Mouse (Mus musculus) G1E (cell line): ENCODE measurements around the gene Acat2. TPM values are rescaled to one million over a fixed set of nuclear protein-coding genes. Genes with fewer than 3 reads are reported as not detected.
"Not testable (repeated sequence)": the region's sequence is repeated elsewhere in the genome, so short reads cannot be mapped to it uniquely, and the experiment has no call there.

Experiments
- ATAC-seq: 2 replicates; pipeline ENCODE4 v1.8.0; 2016; ENCODE audit warnings: mild to moderate bottlenecking; ENCODE audit not compliant: insufficient number of reproducible peaks, poor library complexity, low FRiP score, severe bottlenecking; ENCODE audit errors: extremely low read depth
- DNase-seq: peaks from one replicate; pipeline ENCODE4 v3.0.0; 2012; ENCODE audit warnings: low spot score
- H3K27me3 ChIP-seq: 2 replicates; pipeline ENCODE4 v1.6.1; 2012; ENCODE audit warnings: mild to moderate bottlenecking, low read length, inconsistent platforms; ENCODE audit not compliant: insufficient read depth
- H3K36me3 ChIP-seq: replicated peaks from 2 replicates; pipeline ENCODE3; 2012; ENCODE audit warnings: mild to moderate bottlenecking, inconsistent platforms
- H3K4me1 ChIP-seq: 2 replicates; pipeline ENCODE4 v1.6.1; 2012; ENCODE audit warnings: low read depth, low read length, inconsistent platforms, mixed read lengths; ENCODE audit not compliant: insufficient read depth
- H3K4me3 ChIP-seq: 2 replicates; pipeline ENCODE4 v1.5.1; 2012; ENCODE audit warnings: low read depth, mild to moderate bottlenecking, inconsistent platforms, low read length, moderate library complexity, mixed read lengths
- H3K9me3 ChIP-seq: replicated peaks from 2 replicates; pipeline ENCODE4 v1.6.1; 2012; ENCODE audit warnings: inconsistent platforms
- CTCF ChIP-seq: IDR thresholded peaks from 2 replicates; pipeline ENCODE4 v1.5.1; 2012; ENCODE audit warnings: low read depth, low read length, inconsistent platforms, mixed read lengths
- GATA1 ChIP-seq: IDR thresholded peaks from 2 replicates; pipeline ENCODE4 v1.6.1; 2012; ENCODE audit warnings: borderline replicate concordance, low read length, inconsistent platforms, mixed read lengths
- GATA2 ChIP-seq: IDR thresholded peaks from 2 replicates; pipeline ENCODE4 v1.6.1; 2012; ENCODE audit warnings: low read depth, low read length, inconsistent platforms, borderline replicate concordance
- POLR2AphosphoS5 ChIP-seq: IDR thresholded peaks from 2 replicates; pipeline ENCODE4 v1.6.1; 2012; ENCODE audit warnings: low read depth, low read length, inconsistent platforms; ENCODE audit not compliant: insufficient replicate concordance
- TAL1 ChIP-seq: conservative IDR thresholded peaks from 2 replicates; pipeline ENCODE4 v1.6.1; 2012; ENCODE audit warnings: low read depth, low read length, inconsistent platforms, mixed read lengths
- polyA plus RNA-seq: library from polyadenylated mRNA; stranded (reverse); fragments of >175 nt; gene quantifications from 2 replicates; pipeline ENCODE4 v1.2.3, GENCODE M21; 2012
- total RNA-seq, 2 experiments: library from RNA; stranded (forward) in 1 of 2; stranded (reverse) in 1 of 2; fragments of 200-1000 nt in 1 of 2; fragments of >200 nt in 1 of 2; fragmentation: Nextera tagmentation in 1 of 2; gene quantifications; 2 replicates each; pipeline ENCODE4 v1.2.3; 2014 to 2017

Gene Acat2
- total and polyA plus RNA-seq, 3 experiments: 14.4 to 98.6 (median 36.6) TPM

DNA sequence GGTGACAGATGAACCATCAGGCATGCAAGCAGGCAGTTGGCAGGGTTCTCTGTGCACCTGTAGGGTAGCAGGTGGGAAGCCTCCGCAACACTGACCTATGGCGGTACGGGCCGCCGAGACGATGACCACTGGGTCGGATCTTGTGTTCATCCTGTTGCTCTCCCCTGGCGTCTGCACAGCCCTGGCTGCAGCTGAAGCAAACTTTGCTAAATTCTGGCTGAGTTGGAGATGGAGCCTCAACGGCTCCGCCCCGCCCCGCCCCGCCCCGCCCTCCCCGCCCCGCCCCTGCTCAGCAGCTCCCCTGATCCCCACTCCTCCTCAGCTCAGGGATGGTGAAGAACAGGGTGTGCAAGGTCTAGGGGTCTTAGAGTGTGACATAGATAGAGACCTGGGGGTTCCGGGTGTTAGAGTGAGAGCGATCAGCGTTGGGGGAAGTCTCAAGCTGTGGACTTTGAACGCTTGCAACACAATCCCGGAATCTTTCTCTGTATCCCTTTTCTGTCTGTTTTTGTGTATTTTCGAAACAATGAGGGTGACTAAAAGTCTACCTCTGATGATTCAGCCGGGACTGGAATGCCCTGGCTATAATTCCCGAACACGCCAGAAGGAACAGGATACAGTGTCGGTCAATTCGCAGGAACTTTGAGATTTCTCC lies 20.3 kb downstream of the Acat2 start, which contains the start of gene Acat3:
TSS of gene Acat3 (minus strand) at position 450 of the 655 bp plus-strand sequence.
- no peak for DNase-seq
- ATAC-seq: no peak
- peaks cover 3% of the 10 kb centered on the region; the same call in 1 of the 2 replicates for H3K27me3 ChIP-seq
- H3K9me3 ChIP-seq: no peaks in the 10 kb centered on the region
- H3K36me3 ChIP-seq: peaks cover 34% of the 10 kb centered on the region
- H3K4me1 ChIP-seq: peaks cover 6% of the 10 kb centered on the region
- H3K4me3 ChIP-seq: no peak within 1 kb of the TSS; the same call in 1 of the 2 replicates
- TF ChIP-seq GATA1 (no peak), POLR2AphosphoS5 (no peak)

GRCm38 (mm10) chr17:12939377-12940148 lies 21.0 kb downstream of the Acat2 start:
- not testable (repeated sequence) for H3K27me3 ChIP-seq, H3K9me3 ChIP-seq, H3K4me3 ChIP-seq, H3K4me1 ChIP-seq, DNase-seq, ATAC-seq
- H3K36me3 ChIP-seq: peaks cover 27% of the 10 kb centered on the region

DNA sequence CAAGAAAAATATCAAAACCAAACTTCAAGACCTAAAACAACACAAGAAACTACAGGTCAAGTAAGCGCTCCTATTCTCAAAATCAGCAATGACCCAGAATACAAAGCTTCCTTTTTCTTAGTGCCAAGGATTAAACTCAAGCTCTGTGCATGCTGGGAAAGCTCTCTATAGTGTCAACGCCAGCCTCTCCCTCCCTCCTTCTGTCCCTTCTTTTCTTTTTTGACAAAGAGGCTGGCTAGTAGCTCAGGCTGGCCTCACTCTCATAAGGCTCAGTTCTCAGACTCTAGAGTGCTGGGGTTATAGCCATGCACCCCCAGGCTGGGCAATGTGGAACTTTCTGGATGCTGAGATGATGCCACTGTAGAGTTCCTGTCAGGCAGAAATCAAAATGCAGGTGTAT lies 22.5 kb downstream of the Acat2 start:
- no peak for ATAC-seq

GRCm38 (mm10) chr17:12937412-12937970 lies 23.1 kb downstream of the Acat2 start:
- no peaks in the 10 kb centered on the region for H3K9me3 ChIP-seq
- DNase-seq (no peak), ATAC-seq (no peak)
- no peak for TF ChIP-seq POLR2AphosphoS5
- TF ChIP-seq TAL1: no peak
- TF ChIP-seq GATA1: no peak
- H3K27me3 ChIP-seq: peaks cover 3% of the 10 kb centered on the region; the same call in 1 of the 2 replicates
- peaks cover 8% of the 10 kb centered on the region for H3K36me3 ChIP-seq
- H3K4me3 ChIP-seq: no peak overlapping the region
- peaks cover 6% of the 10 kb centered on the region for H3K4me1 ChIP-seq

More for the DNA sequence above, 22.5 kb downstream of the Acat2 start:
- no peak overlapping the region for H3K4me3 ChIP-seq
- TF ChIP-seq CTCF: no peak
- TF ChIP-seq GATA2: no peak
- TF ChIP-seq GATA1: no peak
- peaks cover 14% of the 10 kb centered on the region for H3K36me3 ChIP-seq
- no peaks in the 10 kb centered on the region for H3K9me3 ChIP-seq
- DNase-seq: no peak
- H3K27me3 ChIP-seq: peaks cover 3% of the 10 kb centered on the region; the same call in 1 of the 2 replicates
- peaks cover 6% of the 10 kb centered on the region for H3K4me1 ChIP-seq

DNA sequence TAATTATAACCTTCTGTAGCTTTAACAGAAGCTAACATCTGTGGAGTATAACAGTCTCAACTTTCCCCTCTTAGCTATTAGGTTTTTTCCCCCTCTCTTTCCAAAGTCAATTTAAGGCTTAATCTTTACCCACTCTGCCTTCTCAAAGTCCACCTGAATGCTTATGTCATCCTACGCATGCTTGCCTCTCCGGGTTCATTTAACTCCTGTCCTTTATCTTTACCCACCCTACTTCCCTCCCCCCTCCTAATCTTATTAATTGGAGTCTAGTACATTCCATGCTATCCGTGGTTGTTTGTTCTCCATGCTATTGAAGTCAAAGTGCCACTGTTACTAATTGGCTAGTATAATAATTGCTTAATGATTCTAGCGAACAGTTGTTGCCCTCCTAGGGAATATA lies 24.8 kb downstream of the Acat2 start:
- Histone ChIP-seq H3K4me3 (no peak overlapping the region), H3K4me1 (peaks cover 6% of the 10 kb centered on the region), H3K27me3 (peaks cover 3% of the 10 kb centered on the region; the same call in 1 of the 2 replicates), H3K9me3 (no peaks in the 10 kb centered on the region), H3K36me3 (no peaks in the 10 kb centered on the region)
- DNase-seq (no peak), ATAC-seq (no peak)
- TF ChIP-seq POLR2AphosphoS5: no peak
- no peak for TF ChIP-seq TAL1
- TF ChIP-seq CTCF: no peak
- no peak for TF ChIP-seq GATA1
- no peak for TF ChIP-seq GATA2

- not testable (repeated sequence) for H3K4me1 ChIP-seq, H3K27me3 ChIP-seq, DNase-seq, H3K36me3 ChIP-seq, H3K4me3 ChIP-seq, ATAC-seq, H3K9me3 ChIP-seq
Measured at GRCm38 (mm10) chr17:12931576-12931975, 29.0 kb downstream of the Acat2 start.

DNA sequence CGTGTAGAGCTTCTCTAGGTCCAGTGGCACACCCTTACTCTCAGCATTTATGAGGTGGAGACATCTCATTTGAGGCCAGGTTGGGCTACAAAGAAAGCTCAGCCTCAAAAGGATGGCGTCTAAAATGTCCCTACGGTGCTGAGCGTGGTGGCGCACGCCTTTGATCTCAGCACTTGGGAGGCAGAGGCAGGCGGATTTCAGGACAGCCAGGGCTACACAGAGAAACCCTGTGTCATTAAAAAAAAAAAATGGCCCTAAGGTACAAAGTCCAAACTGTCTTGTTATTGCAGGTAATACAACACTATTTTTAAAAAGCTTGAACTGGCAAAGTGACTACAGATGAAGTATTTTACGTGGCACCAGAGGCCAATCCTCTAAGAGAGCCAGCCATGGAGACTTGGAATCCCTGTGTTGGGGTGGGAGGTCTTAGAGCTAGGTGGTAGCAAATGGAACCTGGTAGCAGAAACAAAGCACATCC lies 34.8 kb downstream of the Acat2 start:
- Histone ChIP-seq H3K36me3 (peaks cover 62% of the 10 kb centered on the region), H3K9me3 (no peaks in the 10 kb centered on the region), H3K4me3 (no peak overlapping the region), H3K27me3 (no peaks in the 10 kb centered on the region), H3K4me1 (peaks cover 11% of the 10 kb centered on the region)
- ATAC-seq (no peak), DNase-seq (no peak)
- no peak for TF ChIP-seq GATA2
- no peak for TF ChIP-seq GATA1
- no peak for TF ChIP-seq POLR2AphosphoS5
- no peak for TF ChIP-seq TAL1
- TF ChIP-seq CTCF: no peak
